Mouse (Mus musculus): ENCODE data around the gene Cryz.

GRCm38 (mm10) chr3:154649411-154650285 lies 53.1 kb downstream of the Cryz start:
- TF ChIP-seq CTCF (IDR thresholded peaks at IDR 0.05; ENCODE audit: borderline replicate concordance, insufficient read depth, low read length), result no peak
- no peak for TF ChIP-seq POLR2A (IDR thresholded peaks at IDR 0.05; ENCODE audit: low read depth, low read length)

Measured in embryonic fibroblast, embryonic 13.5 days (primary cell).